Mouse (Mus musculus): Measurements from ENCODE around the gene 5430427O19Rik. TPM values are rescaled to one million over a fixed set of nuclear protein-coding genes. Genes with fewer than 3 reads are reported as not detected.

5430427O19Rik gene
- polyA plus RNA-seq (2016; fragmentation: Nextera tagmentation; extraction: Ambion mirVana), result 0.13 TPM in 1 of 2 replicates, not detected in the other

GRCm38 (mm10) chrX:85869914-85870483 is at the start of gene 5430427O19Rik:
5430427O19Rik (plus strand) TSS chrX:85870354.
- Histone ChIP-seq H3K27me3 (no peaks in the 10 kb centered on the region), H3K4me2 (no peak within 1 kb of the TSS), H3K36me3 (replicated peaks) (no peaks in the 10 kb centered on the region), H3K9ac (no peak within 1 kb of the TSS), H3K27ac (no peak within 1 kb of the TSS), H3K4me1 (no peaks in the 10 kb centered on the region), H3K4me3 (replicated peaks) (no peak within 1 kb of the TSS), H3K9me3 (no peaks in the 10 kb centered on the region)
- ATAC-seq (ENCODE audit: low FRiP score), result no peak
- WGBS, result 77% methylated on average over 3 of the region's 3 CpGs

GRCm38 (mm10) chrX:85827719-85828453 is 42.3 kb upstream of the 5430427O19Rik start:
- Histone ChIP-seq H3K27me3 (no peaks in the 10 kb centered on the region), H3K4me1 (no peaks in the 10 kb centered on the region), H3K9ac (no peak overlapping the region), H3K9me3 (no peaks in the 10 kb centered on the region), H3K4me2 (no peak overlapping the region), H3K27ac (no peak overlapping the region), H3K36me3 (replicated peaks) (no peaks in the 10 kb centered on the region), H3K4me3 (replicated peaks) (no peak overlapping the region)
- no peak for ATAC-seq (ENCODE audit: low FRiP score)
- WGBS, result 81% methylated on average over 3 of the region's 3 CpGs

GRCm38 (mm10) chrX:85829000-85829399 is 41.2 kb upstream of the 5430427O19Rik start:
- Histone ChIP-seq H3K36me3 (replicated peaks) (no peaks in the 10 kb centered on the region), H3K27me3 (no peaks in the 10 kb centered on the region), H3K9me3 (no peaks in the 10 kb centered on the region), H3K4me2 (no peak overlapping the region), H3K4me1 (no peaks in the 10 kb centered on the region), H3K4me3 (replicated peaks) (no peak overlapping the region), H3K9ac (no peak overlapping the region), H3K27ac (no peak overlapping the region)
- ATAC-seq (ENCODE audit: low FRiP score), result no peak

- Histone ChIP-seq H3K9me3 (no peaks in the 10 kb centered on the region), H3K4me2 (no peak overlapping the region), H3K4me3 (replicated peaks) (no peak overlapping the region), H3K36me3 (replicated peaks) (no peaks in the 10 kb centered on the region), H3K4me1 (no peaks in the 10 kb centered on the region), H3K27me3 (no peaks in the 10 kb centered on the region), H3K27ac (no peak overlapping the region), H3K9ac (no peak overlapping the region)
- no peak for ATAC-seq (ENCODE audit: low FRiP score)
Measured at GRCm38 (mm10) chrX:85839174-85839573, 31.0 kb upstream of the 5430427O19Rik start.

- WGBS, result 74% methylated on average over 3 of the region's 3 CpGs
- H3K4me1 ChIP-seq, result no peaks in the 10 kb centered on the region
- ATAC-seq (ENCODE audit: low FRiP score), result no peak
- no peaks in the 10 kb centered on the region for H3K9me3 ChIP-seq
- H3K4me2 ChIP-seq, result no peak overlapping the region
- H3K9ac ChIP-seq, result no peak overlapping the region
- no peak overlapping the region for H3K4me3 ChIP-seq (replicated peaks)
- H3K36me3 ChIP-seq (replicated peaks), result no peaks in the 10 kb centered on the region
- H3K27ac ChIP-seq, result no peak overlapping the region
- H3K27me3 ChIP-seq, result no peaks in the 10 kb centered on the region
Measured at GRCm38 (mm10) chrX:85855938-85856337, 14.2 kb upstream of the 5430427O19Rik start.

GRCm38 (mm10) chrX:85857169-85857568 is 13.0 kb upstream of the 5430427O19Rik start:
- no peaks in the 10 kb centered on the region for H3K27me3 ChIP-seq
- H3K4me2 ChIP-seq, result no peak overlapping the region
- H3K4me1 ChIP-seq, result no peaks in the 10 kb centered on the region
- H3K9me3 ChIP-seq, result no peaks in the 10 kb centered on the region
- no peak for ATAC-seq (ENCODE audit: low FRiP score)
- no peaks in the 10 kb centered on the region for H3K36me3 ChIP-seq (replicated peaks)
- H3K9ac ChIP-seq, result no peak overlapping the region
- H3K27ac ChIP-seq, result no peak overlapping the region
- no peak overlapping the region for H3K4me3 ChIP-seq (replicated peaks)

- no peak overlapping the region for H3K4me3 ChIP-seq (replicated peaks)
- no peaks in the 10 kb centered on the region for H3K27me3 ChIP-seq
- H3K36me3 ChIP-seq (replicated peaks), result no peaks in the 10 kb centered on the region
- no peaks in the 10 kb centered on the region for H3K4me1 ChIP-seq
- no peak for ATAC-seq (ENCODE audit: low FRiP score)
- H3K9me3 ChIP-seq, result no peaks in the 10 kb centered on the region
- no peak overlapping the region for H3K4me2 ChIP-seq
- H3K27ac ChIP-seq, result no peak overlapping the region
- H3K9ac ChIP-seq, result no peak overlapping the region
- WGBS, result 81% methylated on average over 3 of the region's 3 CpGs
Measured at GRCm38 (mm10) chrX:85868079-85868478, 2.1 kb upstream of the 5430427O19Rik start.

GRCm38 (mm10) chrX:85871371-85872056 is 1.4 kb downstream of the 5430427O19Rik start:
- H3K9ac ChIP-seq, result no peak overlapping the region
- 94% methylated on average over 11 of the region's 11 CpGs for WGBS
- no peaks in the 10 kb centered on the region for H3K4me1 ChIP-seq
- H3K4me3 ChIP-seq (replicated peaks), result no peak overlapping the region
- ATAC-seq (ENCODE audit: low FRiP score), result no peak
- no peak overlapping the region for H3K27ac ChIP-seq
- no peak overlapping the region for H3K4me2 ChIP-seq
- no peaks in the 10 kb centered on the region for H3K27me3 ChIP-seq
- no peaks in the 10 kb centered on the region for H3K9me3 ChIP-seq
- H3K36me3 ChIP-seq (replicated peaks), result no peaks in the 10 kb centered on the region

GRCm38 (mm10) chrX:85874367-85874766 is 4.2 kb downstream of the 5430427O19Rik start:
- ATAC-seq (ENCODE audit: low FRiP score), result no peak
- H3K4me1 ChIP-seq, result no peaks in the 10 kb centered on the region
- H3K27me3 ChIP-seq, result no peaks in the 10 kb centered on the region
- no peaks in the 10 kb centered on the region for H3K9me3 ChIP-seq
- no peaks in the 10 kb centered on the region for H3K36me3 ChIP-seq (replicated peaks)
- no peak overlapping the region for H3K4me3 ChIP-seq (replicated peaks)
- H3K9ac ChIP-seq, result no peak overlapping the region
- no peak overlapping the region for H3K27ac ChIP-seq
- WGBS, result 94% methylated on average over 4 of the region's 4 CpGs
- H3K4me2 ChIP-seq, result no peak overlapping the region

- Histone ChIP-seq H3K4me3 (replicated peaks) (no peak overlapping the region), H3K36me3 (replicated peaks) (no peaks in the 10 kb centered on the region), H3K9ac (no peak overlapping the region), H3K27ac (no peak overlapping the region), H3K4me1 (no peaks in the 10 kb centered on the region), H3K27me3 (no peaks in the 10 kb centered on the region), H3K4me2 (no peak overlapping the region), H3K9me3 (no peaks in the 10 kb centered on the region)
- ATAC-seq (ENCODE audit: low FRiP score), result no peak
Measured at GRCm38 (mm10) chrX:85875951-85876350, 5.8 kb downstream of the 5430427O19Rik start.

GRCm38 (mm10) chrX:85877747-85878146 is 7.6 kb downstream of the 5430427O19Rik start:
- no peak overlapping the region for H3K4me2 ChIP-seq
- H3K9ac ChIP-seq, result no peak overlapping the region
- H3K36me3 ChIP-seq (replicated peaks), result no peaks in the 10 kb centered on the region
- H3K4me3 ChIP-seq (replicated peaks), result no peak overlapping the region
- 82% methylated on average over 2 of the region's 2 CpGs for WGBS
- no peaks in the 10 kb centered on the region for H3K4me1 ChIP-seq
- no peaks in the 10 kb centered on the region for H3K9me3 ChIP-seq
- no peak overlapping the region for H3K27ac ChIP-seq
- H3K27me3 ChIP-seq, result no peaks in the 10 kb centered on the region
- ATAC-seq (ENCODE audit: low FRiP score), result no peak

- Histone ChIP-seq H3K36me3 (replicated peaks) (no peaks in the 10 kb centered on the region), H3K9me3 (no peaks in the 10 kb centered on the region), H3K4me3 (replicated peaks) (no peak overlapping the region), H3K27me3 (no peaks in the 10 kb centered on the region), H3K4me1 (no peaks in the 10 kb centered on the region), H3K9ac (no peak overlapping the region), H3K27ac (no peak overlapping the region), H3K4me2 (no peak overlapping the region)
- no peak for ATAC-seq (ENCODE audit: low FRiP score)
Measured at GRCm38 (mm10) chrX:85878293-85878692, 8.1 kb downstream of the 5430427O19Rik start.
